Mouse (Mus musculus): ENCODE measurements at regions not wholly inside any gene's neighbourhood (a gene's known extent, or its start where the extent isn't known, plus 50 kb on each side); places are given as distances from the start of the nearest gene placed in this dataset.

DNA sequence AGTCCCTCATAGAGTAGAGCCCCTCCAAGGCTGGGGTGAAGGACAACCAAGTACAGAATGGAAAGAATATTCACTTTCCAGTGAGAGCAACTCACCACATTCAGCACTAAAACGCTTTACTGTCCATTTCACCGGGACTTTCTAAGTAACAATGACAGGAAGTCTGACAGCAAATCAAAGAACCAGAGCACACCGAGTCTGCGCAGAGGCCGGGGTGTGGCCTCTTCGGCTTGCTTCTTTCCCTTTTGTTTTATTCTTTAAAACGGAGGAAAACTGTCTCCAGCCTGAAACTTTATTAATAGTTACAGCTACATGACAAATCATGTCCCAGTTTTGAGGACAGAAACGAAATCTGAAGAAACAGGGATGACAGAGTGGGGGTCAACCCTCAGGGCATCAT is 465.0 kb downstream of the Tns3 start:
- TF ChIP-seq CTCF (IDR thresholded peaks at IDR 0.05) = no peak
- Histone ChIP-seq H3K9ac (replicated peaks; ENCODE audit: low read length, poor library complexity, severe bottlenecking) (no peak overlapping the region), H3K4me3 (ENCODE audit: low read depth, low read length) (no peak overlapping the region), H3K27ac (ENCODE audit: low read depth, low read length) (no peak overlapping the region), H3K4me2 (ENCODE audit: low read depth, low read length, poor library complexity, severe bottlenecking) (no peak overlapping the region), H3K9me3 (ENCODE audit: low read length) (no peaks in the 10 kb centered on the region), H3K4me1 (ENCODE audit: insufficient read depth, low read length) (no peaks in the 10 kb centered on the region), H3K27me3 (ENCODE audit: insufficient read depth, low read length) (no peaks in the 10 kb centered on the region), H3K36me3 (ENCODE audit: insufficient read depth, low read length) (no peaks in the 10 kb centered on the region)
- ATAC-seq (ENCODE audit: low FRiP score) (no peak), DNase-seq (ENCODE audit: low spot score) (no peak)
- WGBS = 78% methylated on average over 8 of the region's 8 CpGs
